Mouse (Mus musculus): Measurements from ENCODE around the gene Surf4. TPM values are rescaled to one million over a fixed set of nuclear protein-coding genes. Genes with fewer than 3 reads are reported as not detected.

Gene Surf4
- 100 to 1,000 TPM; 129 to 195 TPM for total RNA-seq (2021)
- long read RNA-seq, experiment 1, transcript Surf4-201 (6 exons, 3,281 nt), result major isoform, 107 of 118 reads
- long read RNA-seq, experiment 1, partial matches to known transcripts, result 5 of 118 reads
- long read RNA-seq, experiment 1, other reads (novel, unspliced or antisense), result 6 of 118 reads
- long read RNA-seq, experiment 2, transcript Surf4-201 (6 exons, 3,281 nt), result major isoform, 211 of 277 reads
- long read RNA-seq, experiment 2, partial matches to known transcripts, result 22 of 277 reads
- long read RNA-seq, experiment 2, other reads (novel, unspliced or antisense), result 44 of 277 reads

- DNase-seq (ENCODE audit: low spot score in 2 of 2), result peak; percentile 93 to 94
Measured at GRCm38 (mm10) chr2:26933304-26934055, at the start of gene Surf4, which contains the start of gene Stkld1. Surf4 (minus strand) TSS chr2:26933928. Stkld1 (plus strand) TSS chr2:26934047.

GRCm38 (mm10) chr2:26980361-26980760, 46.6 kb upstream of the Surf4 start:
- DNase-seq (ENCODE audit: low spot score in 2 of 2), result no peak

DNA sequence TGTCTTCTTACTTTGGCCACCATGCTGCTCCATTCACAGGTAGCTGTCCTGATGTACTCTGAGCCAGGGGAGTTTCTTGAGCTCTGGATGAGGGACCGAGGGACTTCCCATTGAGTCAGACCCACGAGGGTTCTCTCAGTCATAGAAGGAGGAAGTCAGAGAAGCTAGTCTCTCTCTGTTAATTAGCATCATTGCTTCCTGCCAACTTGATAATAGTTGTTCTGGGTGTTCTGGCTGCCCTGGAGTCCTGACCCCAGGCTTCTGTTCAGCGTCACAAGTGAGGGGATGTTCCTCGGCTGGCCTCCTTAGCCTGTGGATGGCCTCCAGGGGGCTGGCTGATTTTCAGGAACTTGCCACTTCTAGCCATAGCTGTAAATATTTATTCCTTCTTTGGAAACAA, 40.2 kb upstream of the Surf4 start:
- DNase-seq (ENCODE audit: low spot score in 2 of 2), result no peak

- no peak for DNase-seq (ENCODE audit: low spot score in 2 of 2)
Measured at GRCm38 (mm10) chr2:26973116-26973515, 39.4 kb upstream of the Surf4 start, which contains the start of gene Adamts13. Adamts13 (plus strand) TSS chr2:26973416.

DNA sequence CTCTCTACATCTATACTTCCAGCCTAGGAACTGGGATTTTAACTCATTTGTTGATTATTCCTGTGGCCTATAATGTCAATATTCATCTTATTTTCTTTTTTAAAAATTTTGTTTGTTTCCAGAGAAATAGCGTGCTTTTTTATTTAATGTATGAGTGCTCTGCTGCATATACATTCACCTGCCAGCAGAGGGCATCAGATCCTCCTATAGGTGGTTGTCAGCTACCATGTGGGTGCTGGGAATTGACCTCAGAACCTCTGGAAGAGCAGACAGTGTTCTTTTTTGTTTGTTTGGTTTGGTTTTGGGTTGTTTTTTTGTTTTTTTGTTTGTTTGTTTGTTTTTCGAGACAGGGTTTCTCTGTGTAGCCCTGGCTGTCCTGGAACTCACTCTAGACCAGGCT, 33.5 kb upstream of the Surf4 start:
- no peak for DNase-seq (ENCODE audit: low spot score in 2 of 2)

GRCm38 (mm10) chr2:26964724-26965370, 31.1 kb upstream of the Surf4 start:
- no peak for DNase-seq (ENCODE audit: low spot score in 2 of 2)

- peak; percentile 90 to 91 for DNase-seq (ENCODE audit: low spot score in 2 of 2)
Measured at GRCm38 (mm10) chr2:26963923-26964723, 30.4 kb upstream of the Surf4 start, which contains the start of gene Rexo4. Rexo4 (minus strand) TSS chr2:26964386.

DNA sequence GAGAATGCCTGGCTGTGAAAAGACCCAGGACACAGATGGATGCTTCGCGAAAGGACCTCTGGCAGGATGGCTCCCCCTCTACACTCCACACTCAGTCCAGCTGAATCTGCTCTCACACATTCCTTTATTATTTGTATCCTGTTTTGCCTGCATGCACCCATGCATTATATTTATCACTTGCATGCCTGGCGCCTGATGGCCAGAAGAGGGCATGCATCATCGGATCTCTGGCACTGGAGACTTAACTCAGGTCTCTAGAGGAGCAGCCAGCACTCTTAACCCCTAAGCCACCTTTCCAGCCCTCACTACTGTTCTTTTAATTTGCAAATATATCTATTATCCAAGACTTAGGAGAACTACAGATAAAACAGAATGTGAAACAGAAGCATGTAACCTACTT, 27.0 kb upstream of the Surf4 start:
- DNase-seq (ENCODE audit: low spot score in 2 of 2), result no peak

- no peak for DNase-seq (ENCODE audit: low spot score in 2 of 2)
Measured at GRCm38 (mm10) chr2:26957488-26957859, 23.7 kb upstream of the Surf4 start.

DNA sequence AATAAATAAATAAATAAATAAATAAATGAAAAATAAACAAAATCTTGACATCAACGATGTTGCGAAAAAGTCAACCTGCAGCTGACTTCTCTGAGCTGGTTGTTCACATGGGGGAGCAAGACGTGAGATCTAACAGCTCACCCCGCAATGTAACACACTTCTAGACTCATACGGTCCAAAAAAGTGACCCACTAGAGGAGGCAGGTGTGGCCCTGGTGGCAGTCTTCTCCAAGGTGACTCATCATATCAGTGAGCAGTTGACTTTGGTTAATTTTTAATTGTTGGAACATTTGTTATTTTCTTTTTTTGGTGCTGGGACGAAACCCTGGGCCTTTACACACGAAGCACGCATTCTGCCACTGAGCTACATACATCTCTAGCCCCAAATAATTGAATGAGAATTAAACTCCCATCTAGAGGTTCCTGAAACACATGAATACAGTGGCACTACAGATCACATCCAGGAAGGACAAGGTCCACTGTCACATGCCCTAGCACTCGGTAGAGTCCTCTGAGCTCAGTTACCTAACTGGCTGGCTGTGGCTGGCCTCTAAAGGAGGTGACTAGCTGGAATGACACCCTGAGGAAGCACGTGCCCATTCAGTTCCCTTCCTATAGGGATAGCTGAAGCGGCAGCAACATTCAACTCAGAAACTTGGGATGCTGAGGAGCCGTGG, 23.2 kb upstream of the Surf4 start:
- DNase-seq (ENCODE audit: low spot score in 2 of 2), result no peak

DNA sequence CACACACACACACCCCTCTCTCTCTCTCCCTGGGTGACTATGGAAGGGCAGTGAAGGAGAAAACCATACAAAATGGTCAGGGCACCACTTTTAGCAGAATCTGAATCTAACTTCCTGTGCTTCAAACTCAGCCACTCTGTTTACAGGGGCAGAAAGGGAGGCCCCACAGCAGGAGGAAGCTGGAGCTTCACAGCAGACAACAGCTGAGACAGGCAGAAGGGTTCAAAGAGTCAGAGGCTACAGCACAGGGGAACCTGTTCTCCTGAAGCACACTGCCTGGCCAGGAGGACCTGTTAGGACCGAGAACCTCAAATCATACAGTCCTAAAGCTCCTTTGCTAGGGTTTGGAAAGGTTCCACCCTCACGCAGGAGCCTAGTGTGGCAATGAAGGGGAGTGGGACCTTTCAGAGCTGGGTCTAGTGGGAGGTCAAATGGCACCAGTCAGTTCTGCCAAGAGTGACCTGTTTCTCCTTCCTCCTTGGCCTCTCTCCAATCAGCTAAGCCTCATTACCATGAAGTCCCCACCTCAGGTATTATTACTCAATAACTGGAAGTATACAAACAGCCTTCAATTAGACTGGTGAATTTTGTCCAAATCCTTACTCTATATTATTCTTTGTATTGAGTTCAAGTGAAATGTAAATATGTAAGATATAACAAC, 21.1 kb upstream of the Surf4 start:
- no peak for DNase-seq (ENCODE audit: low spot score in 2 of 2)

- no peak for DNase-seq (ENCODE audit: low spot score in 2 of 2)
Measured at GRCm38 (mm10) chr2:26952866-26953265, 19.1 kb upstream of the Surf4 start.

DNA sequence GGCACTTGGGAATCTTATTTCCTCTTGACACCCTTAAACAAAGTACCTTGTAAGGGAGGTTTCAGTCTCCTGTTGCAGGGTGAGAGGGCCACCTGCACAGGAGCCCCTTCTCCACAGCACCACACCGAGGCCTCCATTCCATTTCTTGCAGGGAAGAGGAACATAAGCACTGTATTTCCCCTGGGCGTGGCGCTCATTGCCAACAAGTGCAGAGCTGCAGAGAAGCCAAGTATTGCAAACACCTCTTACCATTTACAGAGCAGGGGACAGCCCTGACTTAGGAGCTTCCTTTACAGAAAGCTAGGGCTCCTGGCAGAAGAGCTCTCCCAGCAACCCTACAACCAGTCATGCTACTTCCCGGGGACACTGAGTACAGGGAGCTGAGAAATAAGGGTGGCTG, 18.5 kb upstream of the Surf4 start:
- no peak for DNase-seq (ENCODE audit: low spot score in 2 of 2)

GRCm38 (mm10) chr2:26951346-26951905, 17.7 kb upstream of the Surf4 start:
- DNase-seq (ENCODE audit: low spot score in 2 of 2), result no peak

GRCm38 (mm10) chr2:26950411-26950810, 16.7 kb upstream of the Surf4 start:
- no peak for DNase-seq (ENCODE audit: low spot score in 2 of 2)

GRCm38 (mm10) chr2:26943253-26943652, 9.5 kb upstream of the Surf4 start:
- DNase-seq (ENCODE audit: low spot score in 2 of 2), result no peak

- DNase-seq (ENCODE audit: low spot score in 2 of 2), result no peak
Measured at GRCm38 (mm10) chr2:26941539-26941938, 7.8 kb upstream of the Surf4 start.

GRCm38 (mm10) chr2:26936425-26936824, 2.7 kb upstream of the Surf4 start:
- no peak for DNase-seq (ENCODE audit: low spot score in 2 of 2)

GRCm38 (mm10) chr2:26935286-26935685, 1.6 kb upstream of the Surf4 start:
- DNase-seq (ENCODE audit: low spot score in 2 of 2), result no peak

Measured in adrenal gland, adult 18-20 months (tissue).